Mouse (Mus musculus) adrenal gland, adult 8-10 months (tissue): ENCODE measurements at regions not wholly inside any gene's neighbourhood (a gene's known extent, or its start where the extent isn't known, plus 50 kb on each side); places are given as distances from the start of the nearest gene placed in this dataset.
A peak's percentile ranks its signal among the peaks of the same experiment; 100 is the strongest.
"Not testable (repeated sequence)": the region's sequence is repeated elsewhere in the genome, so short reads cannot be mapped to it uniquely, and the experiment has no call there.

ENCODE experiments used
- DNase-seq: peaks from one replicate; pipeline ENCODE4 v3.0.0; 2022

DNA sequence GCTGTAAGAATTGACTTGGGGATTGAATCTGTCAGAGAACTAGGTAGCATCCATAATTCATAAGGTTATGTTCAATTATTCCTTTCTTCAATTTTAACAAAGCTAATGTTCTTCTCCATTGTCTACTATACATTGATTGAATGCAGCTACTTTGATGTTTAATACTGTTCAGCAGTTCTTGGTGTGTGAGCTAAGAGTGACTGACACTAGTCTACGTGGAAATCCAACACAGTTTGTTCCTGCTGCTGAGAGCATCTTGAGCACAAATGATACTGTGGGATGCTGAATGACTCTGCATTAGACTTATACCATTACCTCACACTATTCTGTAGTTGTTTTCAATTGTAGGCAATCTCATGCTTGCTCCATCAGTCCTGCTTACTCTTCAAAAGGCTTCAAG lies 249.4 kb upstream of the Akr1e1 start:
- DNase-seq: no peak

DNA sequence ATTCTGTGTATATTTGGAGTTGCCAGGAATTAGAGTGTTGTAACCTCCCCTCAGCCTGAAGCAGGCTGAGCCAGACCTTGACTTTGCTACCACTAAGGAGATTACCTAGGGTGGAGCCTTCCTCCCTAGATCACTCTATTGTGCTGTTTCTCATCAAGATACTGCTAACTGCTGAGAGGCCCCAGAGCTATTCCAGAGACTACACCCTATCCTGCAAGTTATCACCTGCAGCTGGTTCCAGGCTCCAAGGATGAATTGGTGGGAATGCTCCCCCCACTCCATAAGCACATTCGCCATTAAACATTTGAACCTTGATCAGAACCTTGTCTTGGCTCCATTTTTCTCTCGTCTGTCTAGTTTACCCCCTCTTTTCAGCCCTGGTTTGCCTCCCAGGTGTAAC lies 230.5 kb upstream of the Akr1e1 start:
- DNase-seq: not testable (repeated sequence)

DNA sequence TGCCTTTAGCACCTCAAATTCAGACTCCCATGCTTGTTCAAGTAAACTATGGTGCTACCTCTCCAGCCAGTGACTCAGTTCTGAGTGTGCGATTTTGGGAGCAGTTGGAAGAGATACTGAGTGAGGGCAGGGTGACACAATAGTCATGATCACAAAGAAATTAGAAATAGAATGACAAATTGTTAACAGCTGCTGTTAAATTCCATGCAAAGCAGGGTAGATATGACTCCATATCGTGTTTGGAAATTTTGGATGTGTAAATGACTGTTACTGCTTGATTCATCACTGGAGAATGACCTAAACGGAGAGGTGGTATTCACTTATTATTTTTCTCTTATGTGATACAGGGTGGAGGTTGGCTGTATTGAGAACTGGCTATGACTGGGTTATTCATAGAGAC lies 217.8 kb upstream of the Akr1e1 start:
- DNase-seq: no peak

DNA sequence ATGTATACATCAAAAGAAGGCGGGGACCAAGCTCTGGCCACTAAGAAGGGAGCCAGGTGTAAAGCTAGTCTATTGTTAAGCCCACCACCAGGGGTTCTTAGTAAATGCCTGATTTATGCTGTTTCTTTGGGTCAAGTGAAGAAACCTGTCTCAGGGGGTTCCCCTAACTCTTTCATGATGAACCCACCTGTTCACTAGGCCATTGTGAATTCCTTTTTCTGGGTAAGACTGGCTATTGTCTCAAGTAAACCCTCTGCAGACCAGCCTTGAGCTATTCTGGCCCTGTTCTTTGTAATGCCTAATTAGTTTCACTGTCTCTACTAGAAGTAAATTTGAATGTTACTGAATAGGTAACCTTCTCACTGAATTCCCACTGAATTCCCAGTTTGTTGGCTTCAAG lies 216.8 kb upstream of the Akr1e1 start:
- DNase-seq: not testable (repeated sequence)

DNA sequence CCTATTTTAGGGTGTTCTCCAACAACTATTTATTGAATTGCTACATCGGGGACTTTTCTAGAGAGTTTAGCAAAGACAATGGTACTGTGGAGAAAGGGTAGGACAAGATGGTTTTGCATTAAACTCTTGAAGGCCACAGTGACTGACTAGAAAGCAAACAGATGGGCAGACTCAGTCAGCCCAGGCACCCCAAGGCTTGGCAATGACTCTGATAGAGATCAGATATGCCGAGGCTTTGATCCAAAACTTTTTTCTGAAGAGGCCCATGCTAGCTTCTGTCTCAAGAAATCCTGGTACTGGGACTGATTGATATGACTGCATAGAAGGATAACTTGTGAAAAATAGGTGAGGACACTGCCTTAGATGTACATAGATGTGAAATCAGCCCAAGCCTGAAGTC lies 197.9 kb upstream of the Akr1e1 start:
- no peak for DNase-seq

DNA sequence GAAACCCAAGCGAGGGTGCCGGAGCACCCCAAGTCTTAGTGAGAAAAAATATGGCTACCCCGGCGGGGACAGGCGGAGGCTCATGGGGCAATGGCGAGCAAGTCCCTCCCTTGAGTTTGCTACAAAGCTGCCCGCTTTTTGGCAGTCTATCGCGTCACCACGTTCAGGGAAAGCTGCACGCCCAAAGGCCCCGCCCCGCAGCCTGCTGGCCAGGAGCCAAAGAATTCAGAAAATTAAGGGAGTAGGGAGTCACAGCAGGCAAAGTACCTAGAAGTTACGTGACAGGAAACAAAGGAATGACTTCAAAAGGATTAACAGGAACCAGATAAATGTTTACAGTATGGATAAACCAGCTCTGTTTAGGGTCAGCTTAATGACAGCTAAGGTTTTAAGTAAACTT lies 191.7 kb upstream of the Akr1e1 start:
- no peak for DNase-seq

DNA sequence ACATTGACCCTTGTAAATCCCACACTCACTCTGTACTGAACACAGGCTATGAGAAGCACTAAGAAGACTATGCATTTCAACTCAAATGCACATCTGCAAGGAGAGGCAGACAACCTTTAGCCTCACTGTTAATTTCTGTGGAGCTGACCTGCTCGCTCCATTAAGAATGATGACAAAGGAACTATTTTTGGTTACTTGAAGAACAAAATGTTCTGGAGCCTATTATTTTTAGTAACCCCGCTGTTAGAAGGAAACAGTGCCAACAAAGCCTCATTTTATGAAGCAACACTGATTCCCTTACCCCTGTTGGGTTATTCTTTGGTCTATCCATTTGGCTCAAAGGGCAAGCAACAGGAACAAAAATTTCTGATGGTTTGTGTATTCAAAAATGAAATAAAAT lies 182.2 kb upstream of the Akr1e1 start:
- no peak for DNase-seq

DNA sequence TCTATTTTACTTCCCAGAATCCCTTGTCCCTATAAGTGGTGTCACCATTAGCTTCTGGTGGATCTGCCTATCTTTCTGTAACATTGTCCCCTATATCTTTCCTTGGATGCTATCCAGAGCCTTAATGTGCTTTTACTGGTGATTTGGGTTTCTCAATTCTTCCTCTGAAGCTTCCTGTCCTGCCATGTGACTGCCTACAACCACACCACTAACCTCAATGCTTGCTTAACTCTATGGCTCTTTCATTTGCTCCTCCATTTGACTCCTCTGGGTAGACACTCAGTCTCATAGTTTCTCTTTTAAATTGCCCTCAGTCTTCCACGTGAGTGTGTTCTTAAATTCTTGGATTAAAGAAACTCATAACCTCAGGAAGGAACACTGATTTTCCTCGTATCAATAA lies 181.4 kb upstream of the Akr1e1 start:
- DNase-seq: no peak

DNA sequence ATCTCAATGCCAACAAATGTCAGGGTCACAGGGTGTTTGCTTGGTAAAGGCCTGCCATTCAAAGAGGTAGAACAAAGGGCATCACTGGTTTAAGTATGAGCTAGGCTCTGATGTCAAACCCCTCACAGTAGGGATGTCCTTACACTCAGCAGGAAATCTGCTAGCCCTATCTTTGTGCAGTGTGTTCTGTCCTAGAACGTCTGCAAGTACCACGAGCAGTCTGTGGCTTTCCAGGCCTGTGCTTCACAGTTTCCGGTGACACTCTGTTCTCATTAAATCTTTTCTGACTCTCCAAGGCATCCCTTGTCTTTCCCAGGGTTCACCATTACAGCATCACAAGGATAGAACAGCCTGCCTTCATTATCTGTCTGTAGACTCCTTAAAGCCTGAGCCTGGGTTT lies 174.3 kb upstream of the Akr1e1 start:
- DNase-seq: no peak

DNA sequence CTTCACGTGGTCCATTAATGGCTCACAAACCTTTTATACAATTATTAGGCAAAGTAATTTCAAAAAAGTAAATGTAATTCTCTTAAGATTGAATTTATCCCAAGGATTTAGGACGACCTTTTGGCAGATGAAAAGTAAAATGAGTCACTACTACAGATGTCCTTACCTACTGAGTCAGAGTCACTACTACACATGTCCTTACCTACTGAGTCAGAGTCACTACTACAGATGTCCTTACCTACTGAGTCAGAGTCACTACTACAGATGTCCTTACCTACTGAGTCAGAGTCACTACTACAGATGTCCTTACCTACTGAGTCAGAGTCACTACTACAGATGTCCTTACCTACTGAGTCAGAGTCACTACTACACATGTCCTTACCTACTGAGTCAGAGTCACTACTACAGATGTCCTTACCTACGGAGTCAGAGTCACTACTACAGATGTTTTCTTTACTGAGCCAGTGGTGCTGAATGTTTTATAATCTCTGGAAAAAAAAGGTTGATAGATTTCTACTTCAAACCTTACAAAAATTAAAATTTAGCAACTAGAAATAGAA lies 169.4 kb upstream of the Akr1e1 start:
- not testable (repeated sequence) for DNase-seq

DNA sequence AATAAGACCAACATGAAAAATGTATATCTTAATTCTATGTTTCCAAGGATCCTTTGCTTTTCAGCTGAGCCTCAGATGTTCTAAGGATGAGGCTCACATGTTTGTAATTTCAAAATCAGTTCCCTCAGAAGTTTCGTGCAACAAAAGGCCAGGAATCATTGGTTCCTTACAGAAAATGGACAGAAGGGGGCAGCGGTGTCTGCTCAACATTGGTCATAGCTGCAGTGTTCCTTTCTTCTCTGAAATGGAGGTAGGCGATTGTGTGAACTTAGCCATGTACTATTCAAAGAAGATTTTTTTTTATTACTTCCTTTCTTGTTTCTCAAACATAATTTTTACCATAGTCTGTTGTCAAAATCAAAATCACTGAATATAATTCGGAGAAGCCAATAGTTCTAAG lies 167.9 kb upstream of the Akr1e1 start:
- peak; percentile 18 for DNase-seq

DNA sequence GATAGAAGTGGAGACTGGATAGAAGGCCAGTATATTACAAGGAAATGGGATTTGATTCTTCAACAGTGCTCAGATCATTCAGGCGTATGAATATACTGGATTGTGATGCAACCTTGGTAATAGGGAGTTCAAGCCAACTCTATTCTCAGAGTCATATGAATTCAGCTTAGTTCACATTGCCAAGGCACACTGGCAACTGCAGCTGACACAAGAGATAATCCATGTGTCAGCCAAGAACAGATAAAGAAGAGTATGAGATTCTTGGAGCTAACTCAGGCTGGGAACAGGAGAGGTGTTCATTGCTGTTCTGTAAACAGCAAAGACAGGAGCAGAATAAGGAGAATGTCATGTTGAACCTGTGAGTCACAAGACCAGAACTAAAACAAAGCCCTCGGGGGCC lies 163.3 kb upstream of the Akr1e1 start:
- DNase-seq: no peak

DNA sequence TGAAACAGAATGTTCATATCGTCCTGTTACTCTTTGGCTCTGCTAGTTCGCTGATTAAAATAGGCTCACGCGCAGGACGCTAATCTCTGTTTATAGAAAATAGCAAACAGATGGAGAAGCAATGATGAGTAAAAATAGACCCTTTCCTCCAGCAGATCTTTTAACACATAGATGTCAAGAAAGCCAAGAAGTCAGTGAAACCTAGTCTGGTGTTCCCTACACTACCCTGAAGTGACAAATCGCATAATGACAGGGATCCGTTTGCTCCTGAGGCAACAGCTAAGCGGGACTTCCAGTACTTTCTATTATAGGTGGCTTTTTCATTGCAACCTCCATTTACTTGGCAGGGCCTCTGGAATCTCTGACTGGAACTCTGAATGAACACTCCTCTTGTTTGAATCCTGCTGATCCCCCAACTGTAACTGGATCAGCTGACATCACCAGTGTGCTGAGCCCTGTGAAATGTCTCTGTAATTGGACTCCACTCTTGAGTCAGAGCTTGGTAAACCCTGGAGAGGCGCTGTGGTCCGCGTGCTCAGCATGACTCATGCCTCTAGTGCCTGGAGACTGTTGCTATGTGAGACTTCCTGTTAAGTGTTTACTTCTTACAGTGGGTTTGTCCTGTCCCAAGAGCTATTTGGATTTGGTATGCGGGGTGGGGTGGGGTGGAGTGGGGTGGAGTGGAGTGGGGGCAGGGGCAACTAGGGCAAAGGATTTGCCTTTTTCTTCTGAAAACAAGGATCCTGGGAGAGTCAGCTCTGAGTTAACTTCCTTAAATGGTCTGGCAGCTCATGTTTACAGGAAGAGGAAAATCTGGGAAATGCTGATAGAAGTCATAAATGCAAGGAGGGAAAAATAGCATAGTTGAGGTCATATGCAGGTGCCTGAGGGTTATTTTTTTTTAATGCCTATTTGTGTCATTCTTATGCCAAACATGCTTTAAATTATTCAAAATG lies 162.4 kb upstream of the Akr1e1 start:
- peak; percentile 86 for DNase-seq

DNA sequence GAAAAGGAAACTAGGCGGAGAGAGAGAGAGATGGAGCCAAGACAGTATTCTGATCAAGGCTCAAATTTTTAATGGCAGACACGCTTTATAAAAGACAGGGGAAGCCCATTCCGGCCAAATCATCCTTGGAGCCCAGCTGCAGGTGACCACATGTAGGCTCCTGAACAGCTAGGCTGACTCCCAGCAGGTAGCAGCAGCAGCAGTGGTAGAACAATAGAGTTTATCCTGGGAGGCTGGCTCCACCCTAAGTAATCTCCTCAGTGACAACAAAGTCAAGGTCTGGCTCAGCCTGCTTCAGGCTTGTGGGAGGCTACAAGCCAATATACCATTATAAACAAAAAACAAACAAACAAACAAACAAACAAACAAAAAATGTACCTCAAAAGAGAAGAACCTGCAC lies 151.0 kb upstream of the Akr1e1 start:
- DNase-seq: no peak

DNA sequence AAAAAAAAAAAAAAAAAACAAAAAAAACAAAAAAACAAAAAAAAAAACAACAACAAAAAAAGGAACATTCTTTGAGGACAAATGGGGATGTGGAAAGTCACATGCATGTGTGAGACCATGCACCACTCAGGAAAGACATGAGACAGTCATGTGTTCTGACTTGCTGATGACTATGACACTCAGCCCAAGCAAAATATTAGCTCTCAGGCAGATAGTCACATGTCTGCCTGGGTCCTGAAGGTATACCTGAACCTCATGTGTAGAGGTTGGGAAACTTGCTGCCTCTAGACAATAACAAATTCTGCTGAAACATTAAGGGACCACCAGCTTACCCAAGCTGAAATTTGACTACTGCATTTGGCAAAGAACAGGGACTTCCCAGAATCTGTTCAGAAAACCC lies 147.6 kb upstream of the Akr1e1 start:
- no peak for DNase-seq

DNA sequence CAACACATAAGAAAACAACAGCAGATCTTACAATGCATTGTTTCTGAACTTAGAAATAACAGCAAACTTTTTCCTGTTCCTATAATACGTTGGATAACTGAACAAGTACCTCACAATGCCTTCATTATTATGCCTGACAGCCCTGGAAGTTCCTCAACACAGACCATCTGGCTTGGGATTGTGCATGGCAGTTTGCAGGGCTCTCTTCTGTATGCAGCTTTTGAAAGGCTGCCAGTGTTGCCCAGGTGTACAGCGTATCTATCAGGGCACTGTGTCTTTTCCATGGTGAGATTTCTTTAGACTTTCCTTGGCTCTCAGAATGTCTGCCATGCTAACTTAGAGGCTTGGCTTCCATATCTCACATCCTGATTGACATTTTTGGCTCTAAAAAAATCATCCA lies 134.0 kb upstream of the Akr1e1 start:
- DNase-seq: no peak

DNA sequence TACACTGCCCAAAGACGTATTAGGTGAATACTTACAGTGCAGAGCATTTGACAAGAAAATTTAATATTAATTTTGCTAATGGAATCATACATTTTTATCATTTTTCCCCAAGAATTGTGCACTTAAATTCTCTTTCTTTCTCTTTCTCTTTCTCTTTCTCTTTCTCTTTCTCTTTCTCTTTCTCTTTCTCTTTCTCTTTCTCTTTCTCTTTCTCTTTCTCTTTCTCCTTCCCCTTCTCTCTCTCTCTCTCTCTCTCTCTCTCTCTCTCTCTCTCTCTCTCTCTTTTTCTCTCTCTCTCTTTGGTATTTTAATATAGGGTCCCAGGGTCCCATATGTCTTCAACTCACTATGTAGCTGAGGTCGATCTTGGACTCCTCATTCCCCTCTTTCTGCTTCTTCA lies 107.3 kb upstream of the Akr1e1 start:
- DNase-seq: not testable (repeated sequence)

DNA sequence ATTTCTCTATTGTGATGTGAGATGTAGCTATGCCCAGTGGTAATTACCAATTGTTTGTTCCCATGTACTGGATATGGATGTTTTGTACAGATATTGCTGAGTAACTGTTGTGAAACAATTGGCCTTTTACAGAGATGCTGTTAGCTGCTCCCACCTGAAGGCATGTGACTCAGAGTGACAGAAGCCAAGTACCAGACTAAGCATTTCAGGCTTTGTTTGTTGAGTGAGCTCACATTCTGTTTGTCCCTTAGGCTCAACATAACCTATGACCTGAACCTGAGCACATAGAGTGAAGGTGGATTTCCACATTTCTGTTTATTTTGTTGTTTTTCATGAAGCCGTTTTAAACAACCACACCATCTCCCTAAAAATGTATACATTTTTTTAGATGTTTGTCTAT lies 105.8 kb upstream of the Akr1e1 start:
- DNase-seq: no peak

DNA sequence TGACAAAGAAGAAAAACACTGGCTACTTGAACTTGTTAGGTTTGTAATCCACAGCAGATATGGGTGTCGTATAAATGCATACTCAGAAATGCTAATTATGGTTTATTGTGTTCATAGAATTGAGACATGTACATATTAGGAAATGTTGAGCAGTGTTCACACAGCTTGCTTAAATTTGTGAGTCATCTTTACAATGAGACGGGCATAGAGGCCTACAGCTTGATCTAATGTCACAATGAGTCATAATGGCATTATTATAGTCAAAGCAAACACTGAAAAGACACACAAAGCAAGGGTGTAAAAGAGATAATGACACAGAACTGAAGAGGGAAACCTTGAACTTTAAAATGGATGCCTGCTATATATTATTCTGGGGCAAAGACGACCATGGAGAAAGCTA lies 103.7 kb upstream of the Akr1e1 start:
- no peak for DNase-seq

DNA sequence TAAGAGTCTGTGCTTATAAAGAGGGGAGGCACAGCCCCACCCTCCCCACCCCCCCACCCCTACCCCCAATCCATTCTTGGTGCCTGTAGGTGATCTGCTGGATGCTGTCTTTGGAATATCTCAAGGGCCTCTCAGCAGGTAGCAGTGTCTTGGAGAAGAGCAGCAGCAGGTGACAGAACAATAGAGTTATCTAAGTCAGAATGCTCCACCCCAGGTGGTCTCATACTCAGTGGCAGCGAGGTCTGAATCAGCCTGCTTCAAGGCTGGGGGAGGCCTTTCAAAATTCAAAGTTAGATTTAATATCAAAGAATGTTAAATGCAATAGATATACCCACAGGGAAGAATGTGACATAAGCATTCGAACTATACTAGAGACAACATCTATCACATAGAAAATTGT lies 90.6 kb upstream of the Akr1e1 start:
- DNase-seq: not testable (repeated sequence)

DNA sequence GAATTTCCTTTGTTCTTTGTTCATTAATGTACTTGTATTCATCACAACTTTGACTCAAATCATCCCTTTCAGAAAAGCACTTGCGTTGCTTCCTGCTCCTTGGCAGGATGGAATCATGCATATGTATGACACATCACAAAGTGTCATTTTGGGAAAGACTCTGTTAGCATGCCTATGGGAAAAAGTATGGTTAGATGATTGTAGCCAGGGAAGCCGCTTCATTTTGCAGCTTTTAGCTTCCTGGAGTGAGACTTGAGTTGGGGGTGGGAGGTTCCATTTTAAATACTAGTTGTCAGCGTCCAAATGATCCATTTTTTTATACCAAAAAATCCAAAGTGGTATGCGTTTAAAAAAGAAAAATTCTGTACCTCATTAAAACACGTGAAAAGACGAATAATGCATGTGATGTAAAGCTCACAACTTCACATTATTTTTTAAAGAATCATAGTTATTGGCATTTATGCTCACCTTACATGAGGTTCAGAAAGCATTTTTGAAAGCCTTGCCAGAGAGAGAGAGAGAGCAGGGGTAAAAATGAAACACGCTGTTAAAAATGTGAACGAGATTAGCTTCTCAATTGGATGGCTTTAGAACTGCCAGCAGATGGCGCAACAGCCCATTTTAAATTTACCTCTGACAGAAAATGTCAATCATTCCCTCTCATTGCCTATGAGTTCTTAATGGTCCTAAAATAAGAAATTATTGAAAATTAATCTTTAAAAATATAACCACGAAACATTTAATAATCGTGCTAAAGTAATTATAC lies 57.6 kb upstream of the Akr1e1 start:
- DNase-seq: peak; percentile 7

DNA sequence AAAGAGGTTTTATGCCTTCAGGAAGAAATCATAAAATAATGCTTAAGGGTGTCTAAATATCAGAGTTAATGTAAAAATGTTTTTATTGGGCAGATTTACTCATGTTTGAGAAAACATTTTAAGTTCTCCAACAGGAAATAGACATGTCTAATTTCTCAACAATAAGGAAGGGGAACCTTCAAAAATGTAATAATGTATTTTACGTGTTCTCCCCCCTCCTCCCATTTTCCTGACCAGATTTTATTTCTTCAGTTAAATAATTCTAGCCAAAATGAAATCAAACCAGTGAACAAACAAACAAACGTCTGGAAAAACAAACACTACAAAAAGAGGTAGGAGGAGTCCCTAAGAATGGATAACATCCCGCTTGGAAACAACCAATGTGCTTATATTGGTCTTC lies 54.4 kb upstream of the Akr1e1 start:
- no peak for DNase-seq

DNA sequence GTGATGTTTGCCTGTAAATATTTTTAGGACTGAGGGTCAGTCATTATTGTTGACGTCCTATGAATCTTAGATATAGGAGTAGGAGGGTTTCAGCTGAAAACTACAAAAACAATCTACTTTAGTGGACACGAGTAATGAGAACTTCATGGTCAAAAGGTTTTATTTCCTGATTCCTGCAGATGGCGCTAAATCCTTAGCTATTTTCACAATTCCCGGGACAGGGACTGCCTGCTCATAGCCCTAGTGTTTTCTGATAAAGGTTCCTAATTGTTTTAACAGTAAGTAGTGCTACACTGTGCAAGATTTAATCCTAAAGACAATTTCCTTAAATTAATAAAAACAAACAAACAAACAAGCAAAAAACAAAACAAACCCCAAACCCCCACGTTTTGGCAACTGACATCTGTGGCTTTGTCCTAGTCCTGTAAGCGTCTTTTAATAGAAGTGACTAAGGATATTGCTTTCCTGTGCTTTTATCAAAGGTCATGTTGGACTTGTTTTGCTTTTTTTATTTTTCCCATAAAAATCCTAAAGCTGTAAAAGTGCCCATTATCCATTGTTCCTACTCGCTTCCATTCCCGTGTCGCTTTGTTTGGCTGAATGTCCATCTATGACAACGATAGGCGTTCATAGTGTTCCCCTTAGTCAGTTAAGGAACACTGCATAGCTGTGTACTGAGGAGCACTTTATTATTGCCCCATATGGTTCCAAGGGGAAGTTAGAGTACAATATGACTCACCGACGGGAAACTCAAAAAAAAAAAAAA lies 53.5 kb upstream of the Akr1e1 start:
- peak; percentile 6 for DNase-seq
